ENCODE assay signal across 8 mouse cellular contexts in genomic region chr8:70505698-70506327, GRCm38 (mm10). TPM values are rescaled to one million over a fixed set of nuclear protein-coding genes. Genes with fewer than 3 reads are reported as not detected.
DNase-seq lines count a peak whose midpoint lies in the region; ATAC-seq and TF ChIP-seq lines count a peak whose summit lies in the region.

No protein-coding gene starts in this region.

- 35% methylated on average over 32 of the region's 32 CpGs for WGBS in heart, embryonic 10.5 days
- 38% methylated on average over 32 of the region's 32 CpGs for whole genome bisulfite sequencing in forebrain, embryonic 13.5 days
- 32% methylated on average over 32 of the region's 32 CpGs for WGBS in limb, embryonic 15.5 days
- WGBS in stomach, embryonic 14.5 days = 36% methylated on average over 32 of the region's 32 CpGs

- peak overlapping the region; percentile 77 for H3K4me2 ChIP-seq in forebrain, embryonic 13.5 days
- H3K4me2 ChIP-seq in limb, embryonic 15.5 days = peak overlapping the region; percentile 81
- peak overlapping the region; percentile 88 for H3K4me2 ChIP-seq in stomach, embryonic 14.5 days (replicated peaks; ENCODE audit: low read depth, low read length)

- intact Hi-C loops in heart, postnatal 10 days (cut with DNase I) = loop anchor here (2.0 to 10.0 kb wide), 2 partner anchors 91 to 163 kb away; no protein-coding TSS in a partner anchor

- TF ChIP-seq CTCF in E14TG2a.4 (conservative IDR thresholded peaks at IDR 0.05; ENCODE audit: low read length) = no peak

- H3K9ac ChIP-seq in forebrain, embryonic 13.5 days = peak overlapping the region; percentile 90
- peak overlapping the region; percentile 82 for H3K9ac ChIP-seq in limb, embryonic 15.5 days
- peak overlapping the region; percentile 86; the same call in 1 of the 2 replicates for H3K9ac ChIP-seq in stomach, embryonic 14.5 days (replicated peaks; ENCODE audit: low read depth, low read length)

- ATAC-seq in forebrain, embryonic 13.5 days = peak; percentile 15; the same call in 1 of the 2 replicates
- ATAC-seq in limb, embryonic 15.5 days (ENCODE audit: insufficient number of reproducible peaks, low FRiP score, low TSS enrichment, low read depth) = peak; percentile 1; the same call in 1 of the 2 replicates
- ATAC-seq in stomach, embryonic 14.5 days (ENCODE audit: insufficient number of reproducible peaks, insufficient read depth, low FRiP score, low read depth) = peak; percentile 15

- no peak for DNase-seq in heart, embryonic 10.5 days (ENCODE audit: low spot score)
- DNase-seq in heart, postnatal 10 days = no peak
- no peak for DNase-seq in cerebellum, adult 18-20 months
- DNase-seq in left cerebral cortex, adult 18-20 months (ENCODE audit: low spot score in 2 of 2) = no peak

- H3K27ac ChIP-seq in heart, embryonic 10.5 days = peak overlapping the region; percentile 98
- peak overlapping the region; percentile 91 for H3K27ac ChIP-seq in forebrain, embryonic 13.5 days
- peak overlapping the region; percentile 96 for H3K27ac ChIP-seq in limb, embryonic 15.5 days
- peak overlapping the region; percentile 84; the same call in 1 of the 2 replicates for H3K27ac ChIP-seq in stomach, embryonic 14.5 days (ENCODE audit: low read length)

- H3K27me3 ChIP-seq in heart, embryonic 10.5 days (ENCODE audit: insufficient read depth, poor library complexity, severe bottlenecking) = peaks cover 41% of the 10 kb centered on the region
- H3K27me3 ChIP-seq in E14TG2a.4 (ENCODE audit: insufficient read depth, low read length) = peaks cover 35% of the 10 kb centered on the region
- H3K27me3 ChIP-seq in forebrain, embryonic 13.5 days = peaks cover 34% of the 10 kb centered on the region
- H3K27me3 ChIP-seq in limb, embryonic 15.5 days = peaks cover 20% of the 10 kb centered on the region
- H3K27me3 ChIP-seq in stomach, embryonic 14.5 days (ENCODE audit: control insufficient read depth, insufficient read depth, low read length) = peaks cover 19% of the 10 kb centered on the region

- H3K4me1 ChIP-seq in heart, embryonic 10.5 days = peaks cover 57% of the 10 kb centered on the region
- H3K4me1 ChIP-seq in E14TG2a.4 (replicated peaks; ENCODE audit: low read depth, low read length) = peaks cover 73% of the 10 kb centered on the region
- peaks cover 59% of the 10 kb centered on the region for H3K4me1 ChIP-seq in forebrain, embryonic 13.5 days
- H3K4me1 ChIP-seq in limb, embryonic 15.5 days = peaks cover 69% of the 10 kb centered on the region
- H3K4me1 ChIP-seq in stomach, embryonic 14.5 days (ENCODE audit: control insufficient read depth, insufficient read depth, low read length) = peaks cover 18% of the 10 kb centered on the region; the same call in 1 of the 2 replicates

- H3K9me3 ChIP-seq in heart, embryonic 10.5 days = no peaks in the 10 kb centered on the region
- H3K9me3 ChIP-seq in E14TG2a.4 (ENCODE audit: low read length) = no peaks in the 10 kb centered on the region
- no peaks in the 10 kb centered on the region for H3K9me3 ChIP-seq in forebrain, embryonic 13.5 days (replicated peaks)
- no peaks in the 10 kb centered on the region for H3K9me3 ChIP-seq in limb, embryonic 15.5 days
- H3K9me3 ChIP-seq in stomach, embryonic 14.5 days (ENCODE audit: control insufficient read depth, low read depth, low read length) = no peaks in the 10 kb centered on the region

- H3K4me3 ChIP-seq in heart, embryonic 10.5 days = peak overlapping the region; percentile 91
- H3K4me3 ChIP-seq in E14TG2a.4 (replicated peaks; ENCODE audit: low read length) = peak overlapping the region; percentile 85
- peak overlapping the region; percentile 72 for H3K4me3 ChIP-seq in forebrain, embryonic 13.5 days
- peak overlapping the region; percentile 76 for H3K4me3 ChIP-seq in limb, embryonic 15.5 days
- peak overlapping the region; percentile 59 for H3K4me3 ChIP-seq in stomach, embryonic 14.5 days (ENCODE audit: low read depth, low read length)

- peaks cover 35% of the 10 kb centered on the region for H3K36me3 ChIP-seq in heart, embryonic 10.5 days
- H3K36me3 ChIP-seq in E14TG2a.4 (ENCODE audit: insufficient read depth, low read length) = peaks cover 48% of the 10 kb centered on the region
- peaks cover 32% of the 10 kb centered on the region for H3K36me3 ChIP-seq in forebrain, embryonic 13.5 days (ENCODE audit: poor library complexity, severe bottlenecking)
- H3K36me3 ChIP-seq in limb, embryonic 15.5 days = peaks cover 22% of the 10 kb centered on the region
- peaks cover 18% of the 10 kb centered on the region for H3K36me3 ChIP-seq in stomach, embryonic 14.5 days (ENCODE audit: control insufficient read depth, insufficient read depth, low read length)

RNA-seq across cellular contexts. Expression of gene Rex1bd, which starts 0.7 kb away (rescaled TPM):
- 127 and 128 TPM in 2 replicates for polyA plus RNA-seq in heart, embryonic 10.5 days (2016; fragmentation: Nextera tagmentation; extraction: Ambion mirVana)
- total RNA-seq in heart, postnatal 10 days (2021) = 100 to 1,000 TPM; 108 to 114 TPM
- 150 and 154 TPM in 2 replicates for polyA plus RNA-seq in forebrain, embryonic 13.5 days (2015; fragmentation: Nextera tagmentation; extraction: Ambion mirVana)
- 136 and 149 TPM in 2 replicates for polyA plus RNA-seq in limb, embryonic 15.5 days (2015; fragmentation: Nextera tagmentation; extraction: Ambion mirVana)
- polyA plus RNA-seq in stomach, embryonic 14.5 days (2014; fragmentation: Nextera tagmentation; extraction: Ambion mirVana) = 132 and 149 TPM in 2 replicates
- 100 to 1,000 TPM; 118 to 122 TPM for total RNA-seq in left cerebral cortex, adult 18-20 months (2021)

RNA-seq across cellular contexts. Expression of gene Uba52, which starts 4.8 kb away (rescaled TPM):
- 751 and 801 TPM in 2 replicates for polyA plus RNA-seq in heart, embryonic 10.5 days (2016; fragmentation: Nextera tagmentation; extraction: Ambion mirVana)
- total RNA-seq in heart, postnatal 10 days (2021) = 1,000 to 10,000 TPM; 1,604 to 1,683 TPM
- 812 and 920 TPM in 2 replicates for polyA plus RNA-seq in forebrain, embryonic 13.5 days (2015; fragmentation: Nextera tagmentation; extraction: Ambion mirVana)
- polyA plus RNA-seq in limb, embryonic 15.5 days (2015; fragmentation: Nextera tagmentation; extraction: Ambion mirVana) = 859 and 940 TPM in 2 replicates
- 1,056 and 1,119 TPM in 2 replicates for polyA plus RNA-seq in stomach, embryonic 14.5 days (2014; fragmentation: Nextera tagmentation; extraction: Ambion mirVana)
- total RNA-seq in left cerebral cortex, adult 18-20 months (2021) = 100 to 1,000 TPM; 924 to 953 TPM

RNA-seq across cellular contexts. Expression of gene Crlf1, which starts 12.9 kb away (rescaled TPM):
- 1.8 and 3.2 TPM in 2 replicates for polyA plus RNA-seq in heart, embryonic 10.5 days (2016; fragmentation: Nextera tagmentation; extraction: Ambion mirVana)
- total RNA-seq in heart, postnatal 10 days (2021) = under 1 TPM; 0.38 to 0.72 TPM
- polyA plus RNA-seq in forebrain, embryonic 13.5 days (2015; fragmentation: Nextera tagmentation; extraction: Ambion mirVana) = 0.86 and 0.92 TPM in 2 replicates
- polyA plus RNA-seq in limb, embryonic 15.5 days (2015; fragmentation: Nextera tagmentation; extraction: Ambion mirVana) = 91.2 and 97.7 TPM in 2 replicates
- 1.6 and 1.8 TPM in 2 replicates for polyA plus RNA-seq in stomach, embryonic 14.5 days (2014; fragmentation: Nextera tagmentation; extraction: Ambion mirVana)
- total RNA-seq in left cerebral cortex, adult 18-20 months (2021) = 1 to 10 TPM; 1.5 to 2.8 TPM

RNA-seq across cellular contexts. Expression of gene Tmem59l, which starts 18.7 kb away (rescaled TPM):
- polyA plus RNA-seq in heart, embryonic 10.5 days (2016; fragmentation: Nextera tagmentation; extraction: Ambion mirVana) = 1.2 and 3.6 TPM in 2 replicates
- total RNA-seq in heart, postnatal 10 days (2021) = not detected
- 32.5 and 38.0 TPM in 2 replicates for polyA plus RNA-seq in forebrain, embryonic 13.5 days (2015; fragmentation: Nextera tagmentation; extraction: Ambion mirVana)
- polyA plus RNA-seq in limb, embryonic 15.5 days (2015; fragmentation: Nextera tagmentation; extraction: Ambion mirVana) = 6.9 and 9.6 TPM in 2 replicates
- polyA plus RNA-seq in stomach, embryonic 14.5 days (2014; fragmentation: Nextera tagmentation; extraction: Ambion mirVana) = 4.8 and 6.4 TPM in 2 replicates
- 100 to 1,000 TPM; 295 to 296 TPM for total RNA-seq in left cerebral cortex, adult 18-20 months (2021)

RNA-seq across cellular contexts. Expression of gene Fkbp8, which starts 21.7 kb away (rescaled TPM):
- 295 and 310 TPM in 2 replicates for polyA plus RNA-seq in heart, embryonic 10.5 days (2016; fragmentation: Nextera tagmentation; extraction: Ambion mirVana)
- 100 to 1,000 TPM; 185 to 190 TPM for total RNA-seq in heart, postnatal 10 days (2021)
- 357 and 385 TPM in 2 replicates for polyA plus RNA-seq in forebrain, embryonic 13.5 days (2015; fragmentation: Nextera tagmentation; extraction: Ambion mirVana)
- polyA plus RNA-seq in limb, embryonic 15.5 days (2015; fragmentation: Nextera tagmentation; extraction: Ambion mirVana) = 274 and 278 TPM in 2 replicates
- 258 and 281 TPM in 2 replicates for polyA plus RNA-seq in stomach, embryonic 14.5 days (2014; fragmentation: Nextera tagmentation; extraction: Ambion mirVana)
- 100 to 1,000 TPM; 407 to 421 TPM for total RNA-seq in left cerebral cortex, adult 18-20 months (2021)

Comparison
In these comparisons a context has a peak if more than half of its experiments do, and no peak if none do; other contexts are left out.
1. RNA of gene Crlf1, which starts 12.9 kb away (polyA plus RNA-seq): 91.2 to 97.7 TPM in limb, embryonic 15.5 days; 1.8 to 3.2 TPM in heart, embryonic 10.5 days, 1.6 to 1.8 TPM in stomach, embryonic 14.5 days and 0.86 to 0.92 TPM in forebrain, embryonic 13.5 days; every median in the first group is over 10 times any median in the second.
2. Peak in every context shown above with its lines, with median percentiles within 50 percentile points of each other: H3K27ac ChIP-seq, H3K4me3 ChIP-seq, ATAC-seq, H3K4me2 ChIP-seq and H3K9ac ChIP-seq.